Mouse (Mus musculus) embryonic facial prominence, embryonic 13.5 days (tissue): Measurements from ENCODE around the gene Invs. TPM values are rescaled to one million over a fixed set of nuclear protein-coding genes. Genes with fewer than 3 reads are reported as not detected.

Experiments
- ATAC-seq: fragments of 200-750 bp; cut with Nextera tagmentation; 2 replicates; pipeline ENCODE4 v1.8.0; 2017; ENCODE audit warnings: low read depth; ENCODE audit not compliant: insufficient number of reproducible peaks, insufficient read depth, low FRiP score, low TSS enrichment
- H3K27ac ChIP-seq: fragments of 300-500 bp; sonication (generic); 2 replicates; pipeline ENCODE4 v1.5.1; 2015; ENCODE audit warnings: moderate library complexity, mild to moderate bottlenecking, inconsistent platforms
- H3K27me3 ChIP-seq: fragments of 300-500 bp; sonication (generic); 2 replicates; pipeline ENCODE4 v1.6.1; 2015; ENCODE audit warnings: mild to moderate bottlenecking, inconsistent platforms
- H3K36me3 ChIP-seq: fragments of 300-500 bp; sonication (generic); 2 replicates; pipeline ENCODE4 v1.6.1; 2015; ENCODE audit warnings: mild to moderate bottlenecking, inconsistent platforms
- H3K4me1 ChIP-seq: fragments of 300-500 bp; sonication (generic); 2 replicates; pipeline ENCODE4 v1.6.1; 2015; ENCODE audit warnings: inconsistent platforms
- H3K4me2 ChIP-seq: fragments of 300-500 bp; sonication (generic); 2 replicates; pipeline ENCODE4 v1.6.1; 2015; ENCODE audit warnings: moderate library complexity, mild to moderate bottlenecking, inconsistent platforms
- H3K4me3 ChIP-seq: fragments of 300-500 bp; sonication (generic); 2 replicates; pipeline ENCODE4 v1.5.1; 2015; ENCODE audit warnings: mild to moderate bottlenecking, inconsistent platforms
- H3K9ac ChIP-seq: fragments of 300-500 bp; sonication (generic); 2 replicates; pipeline ENCODE4 v1.6.1; 2015; ENCODE audit warnings: mild to moderate bottlenecking, inconsistent platforms
- H3K9me3 ChIP-seq: fragments of 300-500 bp; sonication (generic); 2 replicates; pipeline ENCODE4 v1.6.1; 2016; ENCODE audit warnings: inconsistent platforms
- WGBS: fragments of 180-500 bp; shearing (Covaris S2); methylation state at CpG from one replicate; pipeline ENCODE4 v1.1.7; 2015; ENCODE audit warnings: mixed read lengths; 5-methylcytosine and 5-hydroxymethylcytosine counted together
- polyA plus RNA-seq: library from polyadenylated mRNA; unstranded; fragments of >200 nt; fragmentation: Nextera tagmentation; extraction: Ambion mirVana; gene quantifications from 2 replicates; pipeline ENCODE4 v1.2.1, GENCODE M21; 2015

Gene Invs
- polyA plus RNA-seq, 1 experiment from 2014 or later = 14.2 TPM

- Histone ChIP-seq H3K4me1 (0 out of 2 replicates have a peak, but pooled peaks cover 4% of the 10 kb centered on the region), H3K36me3 (no peaks in the 10 kb centered on the region), H3K9me3 (no peaks in the 10 kb centered on the region), H3K27ac (no peak overlapping the region), H3K4me3 (no peak overlapping the region), H3K27me3 (no peaks in the 10 kb centered on the region), H3K9ac (no peak overlapping the region), H3K4me2 (no peak overlapping the region)
- 94% methylated on average over 7 of the region's 7 CpGs for WGBS
- no peak for ATAC-seq
These were observed 6.3 kb upstream of the Invs start for GRCm38 (mm10) chr4:48273119-48273829.

- no peak overlapping the region for H3K4me2 ChIP-seq
- H3K36me3 ChIP-seq = no peaks in the 10 kb centered on the region
- H3K27ac ChIP-seq = no peak overlapping the region
- peaks cover 14% of the 10 kb centered on the region for H3K4me1 ChIP-seq
- 46% methylated on average over 3 of the region's 3 CpGs for WGBS
- no peaks in the 10 kb centered on the region for H3K9me3 ChIP-seq
- H3K9ac ChIP-seq = no peak overlapping the region
- no peaks in the 10 kb centered on the region for H3K27me3 ChIP-seq
- ATAC-seq = no peak
- H3K4me3 ChIP-seq = no peak overlapping the region
These were observed 3.8 kb upstream of the Invs start for GRCm38 (mm10) chr4:48275736-48276135.

DNA sequence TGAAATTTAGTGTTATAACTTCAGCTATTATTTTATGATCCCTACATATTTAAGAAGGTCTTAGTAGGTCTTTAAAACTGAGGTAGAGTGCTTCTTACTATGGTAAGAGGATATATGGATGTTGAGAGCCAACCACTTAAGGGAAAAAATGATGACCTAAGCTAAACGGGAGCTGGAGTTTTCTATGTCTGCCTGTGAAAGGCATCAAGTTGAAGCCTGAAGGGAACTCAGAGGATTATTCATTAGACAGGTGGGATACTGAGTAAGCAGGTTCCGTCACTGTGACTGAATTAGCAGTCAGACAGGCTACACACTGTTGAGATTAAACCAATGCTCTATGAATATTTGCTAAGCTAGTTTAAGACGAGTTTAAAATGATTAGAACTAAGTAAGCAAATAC, 2.5 kb upstream of the Invs start:
- Histone ChIP-seq H3K27ac (no peak overlapping the region), H3K4me1 (peaks cover 14% of the 10 kb centered on the region), H3K27me3 (no peaks in the 10 kb centered on the region), H3K4me2 (no peak overlapping the region), H3K9ac (no peak overlapping the region), H3K4me3 (no peak overlapping the region), H3K9me3 (no peaks in the 10 kb centered on the region), H3K36me3 (no peaks in the 10 kb centered on the region)
- 79% methylated on average over 3 of the region's 3 CpGs for WGBS
- ATAC-seq = no peak

DNA sequence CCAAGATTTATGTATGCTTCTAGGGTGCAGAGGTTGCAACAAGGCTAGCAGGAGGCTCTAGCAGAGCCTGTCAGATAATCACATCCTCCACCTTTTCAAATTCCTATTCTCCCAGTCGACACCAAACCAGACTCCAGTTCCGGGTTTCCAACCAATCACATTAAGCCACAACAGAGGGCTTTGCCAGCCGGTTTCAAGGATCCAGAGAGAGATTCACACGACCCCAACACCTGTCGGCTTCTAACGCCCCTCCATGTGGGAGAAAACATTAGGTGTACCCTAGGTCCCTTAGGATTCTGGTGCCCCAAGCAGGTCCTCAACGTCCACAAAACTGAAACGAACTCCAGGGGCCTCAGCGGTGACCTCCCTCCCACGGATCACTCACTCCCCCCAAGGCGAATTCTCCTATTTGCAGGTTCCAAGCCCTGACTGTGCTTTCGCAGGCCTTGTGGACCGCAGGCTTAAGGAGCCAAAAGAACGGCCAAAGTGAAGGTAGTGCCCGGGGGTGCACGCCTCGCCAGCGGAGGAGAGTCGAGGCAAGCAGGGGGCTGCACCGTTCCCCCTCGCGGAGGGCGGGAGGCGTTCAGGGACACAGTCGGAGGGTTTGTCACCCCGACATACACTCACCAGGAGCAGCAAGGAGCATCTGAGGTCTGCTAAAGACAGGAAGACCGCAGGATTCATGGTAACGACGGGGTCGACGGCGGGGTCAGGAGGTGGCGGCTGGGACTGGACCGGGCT, 633 bp upstream of the Invs start:
- peak overlapping the region; percentile 51 for H3K27ac ChIP-seq
- peak overlapping the region; percentile 98 for H3K4me3 ChIP-seq
- peaks cover 14% of the 10 kb centered on the region for H3K4me1 ChIP-seq
- H3K36me3 ChIP-seq = 0 out of 2 replicates have a peak, but pooled peaks cover 6% of the 10 kb centered on the region
- no peaks in the 10 kb centered on the region for H3K9me3 ChIP-seq
- WGBS = under 1% methylated on average over 34 of the region's 34 CpGs
- peak; percentile 35 for ATAC-seq
- H3K9ac ChIP-seq = peak overlapping the region; percentile 93
- H3K4me2 ChIP-seq = peak overlapping the region; percentile 90
- no peaks in the 10 kb centered on the region for H3K27me3 ChIP-seq

DNA sequence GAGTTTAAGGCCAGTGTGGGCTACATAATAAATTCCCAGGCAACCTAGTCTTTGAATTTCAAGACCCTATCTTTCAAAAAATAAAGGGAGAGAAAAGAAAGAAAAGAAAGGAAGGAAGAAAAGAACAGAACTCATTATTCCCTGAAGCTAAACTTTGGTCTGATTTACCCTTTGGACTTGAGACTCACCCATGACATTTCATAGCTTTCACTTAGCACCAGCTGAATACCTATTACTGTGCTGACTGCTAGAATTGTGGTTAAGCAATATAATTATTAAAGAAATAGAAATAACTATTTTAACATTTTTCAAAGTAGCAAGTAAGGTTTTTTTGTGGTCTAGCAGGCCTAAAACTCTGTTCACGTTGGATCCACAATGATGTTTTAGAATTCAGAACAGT, 1.6 kb downstream of the Invs start:
- 92% methylated on average over 1 of the region's 1 CpGs for WGBS
- Histone ChIP-seq H3K27me3 (no peaks in the 10 kb centered on the region), H3K4me1 (peaks cover 10% of the 10 kb centered on the region), H3K36me3 (0 out of 2 replicates have a peak, but pooled peaks cover 6% of the 10 kb centered on the region), H3K9ac (no peak overlapping the region), H3K4me2 (no peak overlapping the region), H3K27ac (no peak overlapping the region), H3K4me3 (no peak overlapping the region), H3K9me3 (no peaks in the 10 kb centered on the region)
- ATAC-seq = no peak

- no peak for ATAC-seq
- Histone ChIP-seq H3K9me3 (no peaks in the 10 kb centered on the region), H3K4me3 (no peak overlapping the region), H3K27ac (no peak overlapping the region), H3K9ac (no peak overlapping the region), H3K36me3 (peaks cover 19% of the 10 kb centered on the region), H3K4me1 (no peaks in the 10 kb centered on the region), H3K27me3 (no peaks in the 10 kb centered on the region), H3K4me2 (no peak overlapping the region)
- WGBS = 77% methylated on average over 5 of the region's 5 CpGs
These were observed 7.7 kb downstream of the Invs start for GRCm38 (mm10) chr4:48287086-48287757.

DNA sequence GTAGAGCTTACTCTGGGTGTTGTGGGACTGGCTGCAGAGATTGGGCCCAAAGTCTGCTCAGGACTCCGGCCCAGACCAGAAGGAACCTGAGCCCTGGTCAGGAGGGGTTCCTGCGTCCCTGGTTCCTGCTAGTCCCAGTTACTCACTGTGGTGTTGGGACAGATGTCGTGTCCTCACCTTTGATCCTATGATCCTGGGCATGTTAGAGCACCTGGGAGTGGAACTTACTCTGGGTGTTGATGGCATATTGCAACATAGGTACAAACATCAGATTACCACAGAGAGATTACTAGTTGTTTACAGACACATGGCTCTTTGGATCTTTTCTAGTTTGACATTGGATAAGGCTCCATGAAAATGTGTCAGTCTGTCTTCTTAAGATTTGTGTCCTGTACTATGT, 35.3 kb downstream of the Invs start:
- no peak for ATAC-seq
- no peak overlapping the region for H3K4me2 ChIP-seq
- H3K4me3 ChIP-seq = no peak overlapping the region
- H3K27ac ChIP-seq = no peak overlapping the region
- H3K36me3 ChIP-seq = peaks cover 6% of the 10 kb centered on the region
- H3K9ac ChIP-seq = no peak overlapping the region
- no peaks in the 10 kb centered on the region for H3K4me1 ChIP-seq
- no peaks in the 10 kb centered on the region for H3K9me3 ChIP-seq
- WGBS = 84% methylated on average over 3 of the region's 3 CpGs
- no peaks in the 10 kb centered on the region for H3K27me3 ChIP-seq

DNA sequence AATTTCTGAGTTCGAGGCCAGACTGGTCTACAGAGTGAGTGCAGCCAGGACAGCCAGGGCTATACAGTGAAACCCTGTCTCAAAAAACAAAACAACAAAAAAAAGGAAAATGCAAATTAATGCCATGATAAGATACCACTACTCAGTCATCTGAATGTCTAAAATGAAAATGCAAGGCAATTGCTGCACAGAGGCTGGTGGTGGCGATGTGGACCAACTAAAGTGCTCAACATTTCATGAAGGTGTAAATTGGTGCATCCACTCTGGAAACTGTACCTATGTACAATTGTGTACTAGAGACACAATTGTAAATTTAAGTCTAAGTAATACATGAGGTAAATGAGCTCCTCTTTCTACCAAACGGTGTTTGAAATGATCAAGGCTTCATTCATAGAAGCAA, 36.5 kb downstream of the Invs start:
- 90% methylated on average over 3 of the region's 3 CpGs for WGBS
- Histone ChIP-seq H3K4me3 (no peak overlapping the region), H3K4me1 (peaks cover 5% of the 10 kb centered on the region), H3K36me3 (no peaks in the 10 kb centered on the region), H3K27me3 (no peaks in the 10 kb centered on the region), H3K4me2 (no peak overlapping the region), H3K9ac (no peak overlapping the region), H3K27ac (no peak overlapping the region), H3K9me3 (no peaks in the 10 kb centered on the region)
- ATAC-seq = no peak

DNA sequence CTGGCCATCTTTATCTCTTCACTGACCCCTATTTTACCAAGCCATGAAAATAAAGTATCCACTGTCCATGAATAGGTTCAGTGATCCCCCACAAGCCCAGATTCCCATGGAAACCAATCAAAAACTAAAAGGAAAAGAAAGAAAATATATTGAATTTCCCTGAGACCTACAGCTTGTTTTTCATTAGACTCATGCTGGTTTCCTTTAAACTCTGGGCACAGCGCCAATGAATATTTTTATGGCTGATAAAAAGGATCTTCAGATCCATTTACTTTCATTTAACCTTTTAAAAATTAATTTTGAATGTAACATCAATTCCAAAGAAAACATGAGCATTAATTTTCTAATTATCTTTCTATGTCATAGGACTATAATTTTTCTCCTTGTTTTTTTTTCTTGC, 41.7 kb downstream of the Invs start:
- Histone ChIP-seq H3K4me2 (no peak overlapping the region), H3K36me3 (no peaks in the 10 kb centered on the region), H3K9ac (no peak overlapping the region), H3K27ac (peak overlapping the region; percentile 22; the same call in 1 of the 2 replicates), H3K4me3 (no peak overlapping the region), H3K27me3 (no peaks in the 10 kb centered on the region), H3K9me3 (no peaks in the 10 kb centered on the region), H3K4me1 (peaks cover 7% of the 10 kb centered on the region)
- WGBS = 67% methylated on average over 1 of the region's 1 CpGs
- ATAC-seq = no peak

DNA sequence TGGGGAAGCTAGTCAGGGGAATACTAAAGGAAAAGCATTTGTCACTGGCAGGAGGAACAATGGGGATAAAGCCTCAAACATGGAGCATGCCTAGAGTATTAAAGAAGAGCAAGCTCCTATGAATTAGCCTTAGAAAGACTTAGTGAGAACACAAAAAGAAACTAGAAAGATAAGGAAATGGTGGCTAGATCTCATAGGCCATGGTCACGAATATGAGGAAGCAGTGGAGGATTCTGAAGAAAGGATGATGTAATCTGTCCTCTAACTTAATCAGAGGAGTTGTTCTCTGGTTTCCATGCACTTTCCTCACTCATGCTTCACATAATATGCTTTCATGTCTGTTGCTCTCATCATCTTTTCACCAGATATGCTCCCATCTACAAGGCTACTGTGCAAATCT, 42.5 kb downstream of the Invs start:
- H3K4me1 ChIP-seq = peaks cover 7% of the 10 kb centered on the region
- no peaks in the 10 kb centered on the region for H3K9me3 ChIP-seq
- no peak for ATAC-seq
- no peak overlapping the region for H3K9ac ChIP-seq
- no peak overlapping the region for H3K27ac ChIP-seq
- WGBS = 68% methylated on average over 1 of the region's 1 CpGs
- H3K36me3 ChIP-seq = no peaks in the 10 kb centered on the region
- H3K4me2 ChIP-seq = no peak overlapping the region
- no peak overlapping the region for H3K4me3 ChIP-seq
- H3K27me3 ChIP-seq = no peaks in the 10 kb centered on the region

DNA sequence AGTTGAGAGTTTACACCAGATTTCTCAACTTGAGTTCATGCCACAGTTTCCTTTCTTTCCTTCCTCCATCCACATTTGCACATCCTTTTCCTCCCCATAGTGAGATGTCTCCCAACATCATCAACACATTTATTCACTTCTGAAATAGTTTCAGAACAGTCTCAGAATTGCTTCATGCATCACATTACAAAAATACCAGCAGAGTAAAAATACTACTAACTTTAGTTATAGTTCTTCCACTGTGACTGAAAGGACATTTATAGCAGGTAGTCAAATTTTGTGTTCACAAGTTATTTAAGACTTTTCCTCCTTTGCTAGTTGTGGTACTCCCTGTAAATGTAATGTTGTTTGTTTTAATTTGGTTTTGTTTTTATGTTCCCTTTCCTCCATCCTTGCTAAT, 47.6 kb downstream of the Invs start:
- H3K4me1 ChIP-seq = no peaks in the 10 kb centered on the region
- H3K9ac ChIP-seq = no peak overlapping the region

DNA sequence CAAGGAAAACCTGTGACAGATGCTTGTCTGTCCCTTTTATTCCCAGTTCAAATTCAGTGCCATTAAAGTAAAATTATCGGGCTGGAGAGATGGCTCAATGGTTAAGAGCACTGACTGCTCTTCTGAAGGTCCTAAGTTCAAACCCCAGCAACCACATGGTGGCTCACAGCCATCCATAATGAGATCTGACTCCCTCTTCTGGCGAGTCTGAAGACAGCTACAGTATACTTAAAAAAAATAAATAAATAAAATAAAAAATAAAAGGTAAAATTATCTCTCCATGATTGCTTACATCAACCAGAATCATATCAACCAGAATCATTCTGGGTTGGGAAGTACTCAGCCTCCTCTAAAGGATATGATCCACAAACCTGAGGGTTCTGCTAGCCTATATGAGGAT, 48.5 kb downstream of the Invs start:
- no peaks in the 10 kb centered on the region for H3K4me1 ChIP-seq
- no peaks in the 10 kb centered on the region for H3K9me3 ChIP-seq
- no peak overlapping the region for H3K27ac ChIP-seq
- no peaks in the 10 kb centered on the region for H3K27me3 ChIP-seq
- WGBS = 61% methylated on average over 2 of the region's 2 CpGs
- H3K36me3 ChIP-seq = no peaks in the 10 kb centered on the region
- no peak for ATAC-seq
- no peak overlapping the region for H3K9ac ChIP-seq
- H3K4me2 ChIP-seq = no peak overlapping the region
- no peak overlapping the region for H3K4me3 ChIP-seq

More for the DNA sequence above, 47.6 kb downstream of the Invs start:
- Histone ChIP-seq H3K27ac (no peak overlapping the region), H3K9me3 (no peaks in the 10 kb centered on the region), H3K4me2 (no peak overlapping the region), H3K36me3 (no peaks in the 10 kb centered on the region), H3K27me3 (no peaks in the 10 kb centered on the region), H3K4me3 (no peak overlapping the region)
- no peak for ATAC-seq
